Mouse (Mus musculus) central nervous system, embryonic 14 days (tissue): ENCODE measurements around the gene Tas1r3. TPM values are rescaled to one million over a fixed set of nuclear protein-coding genes. Genes with fewer than 3 reads are reported as not detected.

Source experiments
- polyA plus RNA-seq: library from polyadenylated mRNA; depleted of rRNA; stranded (reverse); fragments of >200 nt; gene quantifications from 2 replicates; pipeline ENCODE4 v1.2.3, GENCODE M21; 2012; rRNA removed

Gene Tas1r3
- polyA plus RNA-seq = 0.53 and 0.79 TPM in 2 replicates

GRCm38 (mm10) chr4:155863001-155863400 is at the start of gene Tas1r3:
Tas1r3 (minus strand) TSS chr4:155863362.

DNA sequence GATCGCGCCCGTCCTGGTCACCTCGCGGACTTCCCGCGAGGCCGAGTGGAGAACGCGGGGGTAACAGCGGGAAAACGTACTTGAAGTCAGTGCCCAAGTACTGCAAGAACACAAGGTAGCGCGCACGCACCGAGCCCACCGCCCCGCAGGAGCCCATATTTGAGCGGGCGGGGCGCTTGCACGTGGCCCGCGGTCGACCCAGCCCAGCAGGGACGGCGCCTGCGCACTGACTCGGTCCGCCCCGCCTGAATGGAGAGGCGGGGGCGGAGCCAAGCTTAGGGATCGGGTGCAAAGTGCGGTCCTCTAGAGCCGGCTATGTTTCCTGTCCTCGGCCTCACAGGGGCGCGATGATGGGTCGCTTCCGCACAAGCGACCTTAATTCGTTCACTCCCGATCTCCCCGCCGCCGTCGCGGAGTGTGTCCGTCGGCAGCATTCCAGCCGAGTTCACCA is 28.4 kb upstream of the Tas1r3 start, which contains the start of the genes Pusl1 and Acap3:
Gene Pusl1, minus strand, starts transcription at position 231 of the 451 bp plus-strand sequence.
Gene Acap3, plus strand, starts transcription at position 272 of the 451 bp plus-strand sequence.

DNA sequence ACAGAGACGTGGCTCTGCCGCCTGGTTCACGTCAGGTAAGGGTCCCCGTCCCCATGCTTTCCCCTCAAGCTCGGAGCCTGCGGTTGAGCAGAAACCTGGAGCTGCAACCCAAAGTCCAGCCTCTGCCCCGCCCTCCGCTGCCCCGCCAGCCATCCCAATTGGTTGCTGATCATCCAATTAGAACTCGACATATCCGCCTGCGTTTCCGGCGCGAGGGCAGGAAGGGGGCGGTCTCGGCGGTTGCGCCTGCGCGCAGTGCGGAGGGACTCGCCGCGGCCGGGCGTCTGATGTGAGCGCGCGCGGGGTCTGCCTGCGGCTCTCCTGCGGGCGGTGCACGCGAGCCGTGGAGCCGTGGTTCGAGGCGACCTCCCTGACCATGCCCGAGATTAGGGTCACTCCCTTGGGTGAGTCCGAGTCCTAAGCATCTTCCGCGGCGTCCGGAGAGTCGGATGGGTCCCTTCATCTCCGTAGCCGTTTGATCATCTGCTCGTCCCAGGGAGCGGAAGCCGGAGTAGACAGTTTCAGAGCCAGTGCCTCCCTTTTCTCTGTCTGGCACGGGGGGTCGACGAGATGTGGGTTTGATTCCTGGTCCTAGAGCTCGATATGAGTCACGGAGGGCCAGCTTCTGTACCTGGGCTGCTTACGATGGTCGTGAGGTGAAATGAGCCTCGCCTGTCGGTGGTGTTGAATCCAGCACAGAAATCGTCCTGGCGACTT is 6.3 kb upstream of the Tas1r3 start, which contains the start of the genes Cptp and Ints11:
Gene Cptp, minus strand, starts transcription at position 124 of the 717 bp plus-strand sequence.
Gene Ints11, plus strand, starts transcription at position 230 of the 717 bp plus-strand sequence.

GRCm38 (mm10) chr4:155846871-155847578 is 16.1 kb downstream of the Tas1r3 start, which contains the start of gene Dvl1:
Dvl1 (plus strand) TSS chr4:155847402.

GRCm38 (mm10) chr4:155839483-155839910 is 23.7 kb downstream of the Tas1r3 start, which contains the start of gene Mxra8:
Mxra8 (plus strand) TSS chr4:155839680.

DNA sequence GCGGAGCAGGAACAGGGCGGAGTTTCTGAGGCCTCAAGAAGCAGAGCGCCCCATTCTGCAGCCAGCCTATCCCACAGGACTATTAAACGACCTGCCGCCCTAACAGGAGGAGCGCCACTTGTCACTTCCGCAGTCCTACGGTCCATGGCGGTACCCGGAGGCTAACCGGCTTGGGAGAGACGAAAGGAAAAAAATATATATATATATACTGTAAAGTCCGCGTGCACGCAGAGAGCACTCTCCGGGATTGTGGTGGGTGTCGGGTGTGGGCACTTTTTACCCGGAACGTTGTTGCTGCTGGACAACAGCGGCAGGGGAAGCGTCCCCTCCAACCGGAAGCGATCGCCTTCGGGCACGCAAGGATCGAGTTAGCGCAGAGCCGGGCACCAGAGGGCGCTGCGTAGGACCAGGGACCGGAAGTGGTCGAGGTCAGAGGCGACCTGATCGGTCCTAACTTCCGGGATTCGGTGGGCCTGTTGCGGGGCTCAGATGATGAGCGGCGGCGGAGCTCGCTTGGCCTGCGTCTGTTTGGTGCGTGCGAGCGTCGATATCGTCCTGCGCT is 31.9 kb downstream of the Tas1r3 start, which contains the start of gene Aurkaip1:
Gene Aurkaip1, plus strand, starts transcription at position 68 of the 562 bp plus-strand sequence.

GRCm38 (mm10) chr4:155811929-155812664 is 51.1 kb downstream of the Tas1r3 start, which contains the start of gene Ccnl2:
Ccnl2 (plus strand) TSS chr4:155812489.

Other genes starting within 250 kb of the Tas1r3 start
- gene Cdk11b, start 238.5 kb downstream of the Tas1r3 start, polyA plus RNA-seq = 56.1 and 63.3 TPM in 2 replicates
- gene Gm10563, start 218.0 kb downstream of the Tas1r3 start, polyA plus RNA-seq = not detected in 2 replicates
- gene Mmp23, start 210.0 kb downstream of the Tas1r3 start, polyA plus RNA-seq = 9.1 and 13.0 TPM in 2 replicates
- gene Mib2, start 194.2 kb downstream of the Tas1r3 start, polyA plus RNA-seq = 91.5 and 97.1 TPM in 2 replicates
- gene Fndc10, start 169.0 kb downstream of the Tas1r3 start, polyA plus RNA-seq = 22.4 and 26.6 TPM in 2 replicates
- gene Ssu72, start 158.6 kb downstream of the Tas1r3 start, polyA plus RNA-seq = 122 and 133 TPM in 2 replicates
- 26.3 and 28.4 TPM in 2 replicates for gene Tmem240, start 128.6 kb downstream of the Tas1r3 start, polyA plus RNA-seq
- gene Atad3a, start 102.3 kb downstream of the Tas1r3 start, polyA plus RNA-seq = 107 TPM in 2 replicates
- 18.5 and 19.0 TPM in 2 replicates for gene Vwa1, start 88.7 kb downstream of the Tas1r3 start, polyA plus RNA-seq
- 0.98 and 1.3 TPM in 2 replicates for gene Tmem88b, start 77.5 kb downstream of the Tas1r3 start, polyA plus RNA-seq
- gene Ankrd65, start 72.9 kb downstream of the Tas1r3 start, polyA plus RNA-seq = 0.06 TPM in 1 of 2 replicates, not detected in the other
- gene Mrpl20, start 60.5 kb downstream of the Tas1r3 start, polyA plus RNA-seq = 121 and 130 TPM in 2 replicates
- gene Ccnl2, start 50.9 kb downstream of the Tas1r3 start, polyA plus RNA-seq = 221 and 226 TPM in 2 replicates
- gene Aurkaip1, start 32.1 kb downstream of the Tas1r3 start, polyA plus RNA-seq = 107 and 111 TPM in 2 replicates
- 46.6 and 77.3 TPM in 2 replicates for gene Mxra8, start 23.7 kb downstream of the Tas1r3 start, polyA plus RNA-seq
- gene Dvl1, start 16.0 kb downstream of the Tas1r3 start, polyA plus RNA-seq = 149 and 150 TPM in 2 replicates
- 20.1 and 21.9 TPM in 2 replicates for gene Cptp, start 6.1 kb upstream of the Tas1r3 start, polyA plus RNA-seq
- 67.9 and 76.2 TPM in 2 replicates for gene Ints11, start 6.2 kb upstream of the Tas1r3 start, polyA plus RNA-seq
- 87.2 and 88.3 TPM in 2 replicates for gene Pusl1, start 28.4 kb upstream of the Tas1r3 start, polyA plus RNA-seq
- 101 and 108 TPM in 2 replicates for gene Acap3, start 28.5 kb upstream of the Tas1r3 start, polyA plus RNA-seq
- 117 and 126 TPM in 2 replicates for gene Ube2j2, start 80.5 kb upstream of the Tas1r3 start, polyA plus RNA-seq
- gene C1qtnf12, start 99.0 kb upstream of the Tas1r3 start, polyA plus RNA-seq = 9.6 and 14.8 TPM in 2 replicates
- gene B3galt6, start 129.3 kb upstream of the Tas1r3 start, polyA plus RNA-seq = 15.3 and 15.5 TPM in 2 replicates
- gene Sdf4, start 129.5 kb upstream of the Tas1r3 start, polyA plus RNA-seq = 57.2 and 69.7 TPM in 2 replicates
- gene Tnfrsf4, start 150.5 kb upstream of the Tas1r3 start, polyA plus RNA-seq = 3.8 and 3.9 TPM in 2 replicates
- 0.29 and 0.54 TPM in 2 replicates for gene Tnfrsf18, start 162.8 kb upstream of the Tas1r3 start, polyA plus RNA-seq
- 0.05 and 0.55 TPM in 2 replicates for gene Ttll10, start 196.1 kb upstream of the Tas1r3 start, polyA plus RNA-seq
- gene 9430015G10Rik, start 246.6 kb upstream of the Tas1r3 start, polyA plus RNA-seq = 62.6 and 67.3 TPM in 2 replicates